ENCODE assay signal across 20 mouse cellular contexts in the genomic region with DNA sequence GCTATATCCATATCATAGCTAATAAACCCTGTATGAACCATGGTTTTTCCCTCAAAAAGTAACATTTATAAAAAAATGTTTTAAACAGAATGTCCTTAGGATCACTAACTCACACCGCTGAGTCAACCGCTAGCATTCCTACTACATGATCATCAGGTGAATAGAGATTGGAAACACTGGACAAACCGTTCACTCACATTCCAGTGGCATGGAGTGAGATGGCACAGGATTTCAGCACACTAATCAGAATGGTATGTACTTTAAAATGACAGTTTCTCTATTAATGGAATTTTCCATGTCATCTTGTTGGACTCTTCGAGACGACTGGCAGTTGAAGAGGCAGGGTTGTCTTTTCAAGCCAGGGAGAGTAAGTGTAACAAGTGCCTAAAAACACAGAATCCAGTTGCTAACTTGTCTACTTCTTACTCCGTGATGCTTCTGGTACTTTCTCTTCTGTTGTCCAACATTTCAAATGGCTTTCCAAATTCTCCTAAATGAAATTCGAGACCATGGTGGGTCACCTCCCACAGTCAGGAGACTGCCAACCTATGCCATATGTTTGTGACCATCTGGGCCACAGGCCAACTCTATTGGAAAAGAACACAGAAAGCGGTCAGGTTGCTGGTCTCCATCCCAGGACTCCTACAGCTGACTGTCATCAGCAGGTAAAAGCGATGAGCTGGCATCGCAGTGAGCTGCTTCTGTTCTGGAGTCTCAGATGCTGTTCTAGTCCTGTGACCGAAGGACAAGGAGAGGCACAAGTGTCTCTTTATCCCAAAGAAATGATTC. TPM values are rescaled to one million over a fixed set of nuclear protein-coding genes. Genes with fewer than 3 reads are reported as not detected.
DNase-seq lines count a peak whose midpoint lies in the region; ATAC-seq and TF ChIP-seq lines count a peak whose summit lies in the region.
"Had no signal": no experiment of that assay in that cellular context is flagged by ENCODE, and none has a peak within 500 bp of the region (broad histone marks: within the 10 kb centered on the region; RNA-seq: fewer than 3 reads in every experiment).

No protein-coding gene starts in this region.

- TF ChIP-seq POLR2A in myocyte (IDR thresholded peaks at IDR 0.05; ENCODE audit: insufficient read length, low read depth), result no peak

- no peak overlapping the region for H3K4me3 ChIP-seq in heart, embryonic 12.5 days
- H3K4me3 ChIP-seq in myocyte, result no peak overlapping the region
- H3K4me3 ChIP-seq: erythroblast, embryonic 14.5 days; heart, embryonic 13.5 days had no signal

- no peak for ATAC-seq in heart, embryonic 12.5 days (ENCODE audit: insufficient number of reproducible peaks, low FRiP score)
- ATAC-seq in cerebellum, adult (ENCODE audit: insufficient number of reproducible peaks, low FRiP score, low TSS enrichment), result peak; percentile 90
- ATAC-seq: activated CD4-positive, CD25-positive, alpha-beta regulatory T cell, adult 4 months; forebrain, embryonic 14.5 days; midbrain, embryonic 16.5 days had no signal

- peak; percentile 65 for DNase-seq in heart, adult 11 months
- DNase-seq in cerebellum, adult 9-11 months, result peak; percentile 97
- no peak for DNase-seq in embryo, embryonic 10 days (ENCODE audit: low spot score)
- DNase-seq in adrenal gland, postnatal 10 days, result no peak
- DNase-seq in left cerebral cortex, adult 9 months (ENCODE audit: low spot score in 2 of 2), result no peak
- DNase-seq: adrenal gland, postnatal 14 days; kidney, adult 8-10 months; kidney, postnatal 36 days; lung, adult 2 months; lung, postnatal 36 days had no signal

- H3K9me3 ChIP-seq in heart, embryonic 12.5 days (replicated peaks), result no peaks in the 10 kb centered on the region
- H3K9me3 ChIP-seq: heart, embryonic 13.5 days had no signal

- H3K79me2 ChIP-seq in myocyte (ENCODE audit: control insufficient read depth, insufficient read depth), result no peaks in the 10 kb centered on the region

- no peak overlapping the region for H3K4me2 ChIP-seq in heart, embryonic 12.5 days
- peak overlapping the region; percentile 25 for H3K4me2 ChIP-seq in myocyte (ENCODE audit: low read depth)
- H3K4me2 ChIP-seq: heart, embryonic 13.5 days; hindbrain, embryonic 14.5 days; liver, embryonic 11.5 days had no signal

- H3K4me1 ChIP-seq in heart, embryonic 12.5 days (replicated peaks), result 0 out of 2 replicates have a peak, but pooled peaks cover 5% of the 10 kb centered on the region

- H3K36me3 ChIP-seq in heart, embryonic 12.5 days, result no peaks in the 10 kb centered on the region
- no peaks in the 10 kb centered on the region for H3K36me3 ChIP-seq in myocyte (ENCODE audit: control insufficient read depth, insufficient read depth)

- H3K27ac ChIP-seq in heart, embryonic 12.5 days (ENCODE audit: poor library complexity, severe bottlenecking), result no peak overlapping the region; the same call in 1 of the 2 replicates
- H3K27ac ChIP-seq: heart, embryonic 13.5 days; hindbrain, embryonic 14.5 days had no signal

- no peak overlapping the region for H3K9ac ChIP-seq in heart, embryonic 12.5 days
- H3K9ac ChIP-seq: heart, embryonic 13.5 days; hindbrain, embryonic 14.5 days had no signal

- no peaks in the 10 kb centered on the region for H3K27me3 ChIP-seq in heart, embryonic 12.5 days (replicated peaks)
- H3K27me3 ChIP-seq in myocyte (ENCODE audit: control insufficient read depth, insufficient read depth, insufficient read length), result no peaks in the 10 kb centered on the region
- H3K27me3 ChIP-seq: heart, embryonic 13.5 days had no signal

- H3ac ChIP-seq in myocyte (ENCODE audit: control insufficient read depth, insufficient read length), result no peak overlapping the region

- 78% methylated on average over 11 of the region's 11 CpGs for WGBS in heart, embryonic 12.5 days

TF ChIP-seq in myocyte, 11 proteins besides CTCF, POLR2A, EP300 and RAD21:
- TF ChIP-seq CEBPB (IDR thresholded peaks at IDR 0.05; ENCODE audit: insufficient read depth, poor library complexity, severe bottlenecking) (no peak), REST (IDR thresholded peaks at IDR 0.05; ENCODE audit: insufficient read depth, insufficient read length) (no peak), MYOD1 (IDR thresholded peaks at IDR 0.05; ENCODE audit: control insufficient read depth in 1 of 3, insufficient read length in 2 of 3, low read depth in 2 of 3) (no peak), USF1 (IDR thresholded peaks at IDR 0.05; ENCODE audit: low read depth) (no peak), SRF (IDR thresholded peaks at IDR 0.05; ENCODE audit: control insufficient read depth, insufficient read length, low read depth) (no peak), TCF3 (IDR thresholded peaks at IDR 0.05; ENCODE audit: insufficient read length, low read depth) (no peak), POLR2AphosphoS2 (IDR thresholded peaks at IDR 0.05; ENCODE audit: insufficient read length, low read depth) (no peak), E2F4 (IDR thresholded peaks at IDR 0.05; ENCODE audit: insufficient read depth) (no peak), MYOG (IDR thresholded peaks at IDR 0.05; ENCODE audit: control insufficient read depth in 1 of 3, insufficient read depth in 1 of 3, insufficient read length in 2 of 3, low read depth in 2 of 3) (no peak), TCF12 (IDR thresholded peaks at IDR 0.05; ENCODE audit: insufficient read depth, poor library complexity, severe bottlenecking) (no peak), MAX (IDR thresholded peaks at IDR 0.05; ENCODE audit: low read depth) (no peak)
TF ChIP-seq in myocyte: peak in this region for 0.

RNA-seq across cellular contexts. Expression of a gene that starts 26.4 kb away (rescaled TPM):
- 28.4 and 30.3 TPM in 2 replicates for polyA plus RNA-seq in heart, embryonic 12.5 days (2016; fragmentation: Nextera tagmentation; extraction: Ambion mirVana)
- 3.3 TPM for polyA plus RNA-seq in myocyte (2012; fragmentation: generic; extraction: Trizol)
- total RNA-seq in adrenal gland, postnatal 10 days (2021), result 10 to 100 TPM; 58.3 to 68.1 TPM

Comparison
In these comparisons a context has a peak if more than half of its experiments do, and no peak if none do; other contexts are left out.
1. DNase-seq: peak in heart, adult 11 months (single experiment) and cerebellum, adult 9-11 months (single experiment); none in embryo, embryonic 10 days (single experiment), adrenal gland, postnatal 10 days (single experiment) and left cerebral cortex, adult 9 months (0 of 2).